ENCODE assay signal across 19 mouse cellular contexts in the genomic region with DNA sequence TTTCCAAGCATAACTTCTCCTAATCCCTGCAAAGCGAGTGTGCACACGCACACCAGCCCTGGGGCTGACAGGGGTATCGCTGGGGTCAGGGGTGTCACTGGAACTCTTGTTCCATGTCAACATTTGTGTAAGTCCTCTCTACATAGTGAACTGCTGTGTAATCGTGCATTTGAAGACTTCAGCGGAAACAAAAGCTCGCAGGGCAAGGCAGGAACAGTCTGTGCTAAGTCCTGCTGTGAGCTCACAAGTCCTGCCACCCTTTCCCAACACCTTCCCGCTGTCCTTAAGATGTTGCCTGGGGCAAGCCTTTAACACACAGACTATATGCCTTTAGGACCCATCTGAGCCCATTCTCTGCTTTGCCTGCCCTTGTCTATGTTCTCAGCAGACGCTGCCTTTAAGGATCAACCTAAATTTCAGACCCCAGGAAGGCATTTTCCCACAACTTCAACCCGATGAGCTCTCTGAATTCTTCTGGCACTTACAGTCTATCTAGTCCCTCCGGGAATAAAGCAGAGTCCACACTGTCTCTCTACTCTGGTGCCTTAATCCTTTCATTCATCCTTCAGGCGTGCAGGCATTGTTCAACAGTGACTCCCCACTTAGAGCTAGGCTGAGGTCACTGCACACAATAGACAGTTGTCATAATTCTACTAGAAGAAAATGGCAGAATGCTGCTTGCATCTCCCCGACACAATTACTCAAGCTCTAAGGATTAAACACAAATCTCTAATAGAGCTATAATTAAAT.
DNase-seq lines count a peak whose midpoint lies in the region; ATAC-seq and TF ChIP-seq lines count a peak whose summit lies in the region.
"Had no signal": no experiment of that assay in that cellular context is flagged by ENCODE, and none has a peak within 500 bp of the region (broad histone marks: within the 10 kb centered on the region; RNA-seq: fewer than 3 reads in every experiment).

No protein-coding gene starts in this region.

- no peak for TF ChIP-seq POLR2A in lung, adult 2 months (IDR thresholded peaks at IDR 0.05; ENCODE audit: borderline replicate concordance, extremely low read depth, low read depth, low read length)

- peak; percentile 74 for ATAC-seq in lung, postnatal 0 days
- ATAC-seq in hindbrain, embryonic 15.5 days (ENCODE audit: low FRiP score, low read depth) = no peak
- no peak for ATAC-seq in midbrain, postnatal 0 days (ENCODE audit: low FRiP score)
- ATAC-seq: Patski had no signal

- H3K9me3 ChIP-seq in lung, postnatal 0 days (ENCODE audit: low read length) = no peaks in the 10 kb centered on the region
- no peaks in the 10 kb centered on the region for H3K9me3 ChIP-seq in forebrain, embryonic 10.5 days
- no peaks in the 10 kb centered on the region for H3K9me3 ChIP-seq in hindbrain, embryonic 15.5 days
- H3K9me3 ChIP-seq in midbrain, postnatal 0 days (ENCODE audit: low read length) = no peaks in the 10 kb centered on the region

- 49% methylated on average over 12 of the region's 12 CpGs for WGBS in lung, postnatal 0 days
- 69% methylated on average over 12 of the region's 12 CpGs for WGBS in lung, adult 2 months
- 17% methylated on average over 12 of the region's 12 CpGs for WGBS in forebrain, embryonic 10.5 days
- WGBS in hindbrain, embryonic 15.5 days = 27% methylated on average over 12 of the region's 12 CpGs
- WGBS in midbrain, postnatal 0 days = 20% methylated on average over 12 of the region's 12 CpGs

- H3K9ac ChIP-seq in lung, postnatal 0 days (replicated peaks; ENCODE audit: low read depth) = no peak overlapping the region
- no peak overlapping the region for H3K9ac ChIP-seq in hindbrain, embryonic 15.5 days
- 0 out of 2 replicates have a peak overlapping the region, but pooled peaks have one; percentile 4 for H3K9ac ChIP-seq in midbrain, postnatal 0 days (replicated peaks; ENCODE audit: low read length, poor library complexity, severe bottlenecking)
- H3K9ac ChIP-seq: liver, embryonic 14.5 days had no signal

- H3K36me3 ChIP-seq in lung, postnatal 0 days (ENCODE audit: insufficient read depth, low read length) = no peaks in the 10 kb centered on the region
- no peaks in the 10 kb centered on the region; the same call in 1 of the 2 replicates for H3K36me3 ChIP-seq in forebrain, embryonic 10.5 days (replicated peaks)
- no peaks in the 10 kb centered on the region for H3K36me3 ChIP-seq in hindbrain, embryonic 15.5 days
- H3K36me3 ChIP-seq in midbrain, postnatal 0 days (ENCODE audit: insufficient read depth, low read length) = no peaks in the 10 kb centered on the region

- H3K27ac ChIP-seq in lung, postnatal 0 days (ENCODE audit: low read length) = no peak overlapping the region
- H3K27ac ChIP-seq in forebrain, embryonic 10.5 days = peak overlapping the region; percentile 57
- H3K27ac ChIP-seq in hindbrain, embryonic 15.5 days (replicated peaks) = 0 out of 2 replicates have a peak overlapping the region, but pooled peaks have one; percentile 5
- no peak overlapping the region for H3K27ac ChIP-seq in midbrain, postnatal 0 days (ENCODE audit: low read depth, low read length)
- H3K27ac ChIP-seq: heart, adult 2 months; layer of hippocampus, adult 2 months; liver, embryonic 14.5 days; macrophage had no signal

- H3K4me1 ChIP-seq in lung, postnatal 0 days (ENCODE audit: insufficient read depth, low read depth, low read length) = no peaks in the 10 kb centered on the region
- H3K4me1 ChIP-seq in lung, adult 2 months (ENCODE audit: control insufficient read depth, insufficient read depth, low read length) = 0 out of 2 replicates have a peak, but pooled peaks cover 2% of the 10 kb centered on the region
- peaks cover 68% of the 10 kb centered on the region for H3K4me1 ChIP-seq in forebrain, embryonic 10.5 days
- H3K4me1 ChIP-seq in hindbrain, embryonic 15.5 days (replicated peaks) = peaks cover 39% of the 10 kb centered on the region
- peaks cover 8% of the 10 kb centered on the region; the same call in 1 of the 2 replicates for H3K4me1 ChIP-seq in midbrain, postnatal 0 days (ENCODE audit: insufficient read depth, low read length)

- no peaks in the 10 kb centered on the region for H3K27me3 ChIP-seq in lung, postnatal 0 days (replicated peaks; ENCODE audit: insufficient read depth, low read length)
- H3K27me3 ChIP-seq in forebrain, embryonic 10.5 days (ENCODE audit: poor library complexity, severe bottlenecking) = no peaks in the 10 kb centered on the region
- no peaks in the 10 kb centered on the region for H3K27me3 ChIP-seq in hindbrain, embryonic 15.5 days
- no peaks in the 10 kb centered on the region for H3K27me3 ChIP-seq in midbrain, postnatal 0 days (ENCODE audit: insufficient read depth, low read length)
- H3K27me3 ChIP-seq: Patski had no signal

- TF ChIP-seq CTCF in lung, postnatal 0 days (IDR thresholded peaks at IDR 0.05) = no peak
- no peak for TF ChIP-seq CTCF in lung, adult 2 months (IDR thresholded peaks at IDR 0.05; ENCODE audit: insufficient read depth, low read length)
- TF ChIP-seq CTCF in midbrain, postnatal 0 days (IDR thresholded peaks at IDR 0.05) = no peak

- peak; percentile 53 for DNase-seq in lung, postnatal 0 days (ENCODE audit: low spot score)
- DNase-seq in lung, adult 2 months = no peak
- no peak for DNase-seq in forebrain, embryonic 10.5 days (ENCODE audit: extremely low spot score, low spot score)
- DNase-seq in midbrain, postnatal 0 days (ENCODE audit: low spot score) = no peak
- DNase-seq in adipocyte (ENCODE audit: low spot score) (no peak), liver (no peak)
- no peak for DNase-seq in layer of hippocampus, adult 9-10 months (ENCODE audit: low spot score)
- DNase-seq: adrenal gland, postnatal 14 days; cerebellum, postnatal 14 days; heart, adult 2 months; heart, postnatal 36 days; kidney, adult 9 months; right cerebral cortex, adult 18-20 months; thymus, postnatal 4 days had no signal

- TF ChIP-seq EP300 in lung, postnatal 0 days (IDR thresholded peaks at IDR 0.05) = peak; percentile 61

- H3K4me3 ChIP-seq in lung, postnatal 0 days (ENCODE audit: low read depth, low read length) = no peak overlapping the region
- no peak overlapping the region for H3K4me3 ChIP-seq in lung, adult 2 months (replicated peaks; ENCODE audit: extremely low read depth, low read depth, low read length)
- no peak overlapping the region for H3K4me3 ChIP-seq in forebrain, embryonic 10.5 days
- no peak overlapping the region for H3K4me3 ChIP-seq in hindbrain, embryonic 15.5 days
- H3K4me3 ChIP-seq in midbrain, postnatal 0 days (ENCODE audit: low read depth, low read length) = no peak overlapping the region
- H3K4me3 ChIP-seq: heart, adult 2 months; layer of hippocampus, adult 2 months had no signal

- H3K4me2 ChIP-seq in lung, postnatal 0 days (replicated peaks; ENCODE audit: low read depth, low read length) = no peak overlapping the region
- no peak overlapping the region for H3K4me2 ChIP-seq in hindbrain, embryonic 15.5 days
- H3K4me2 ChIP-seq in midbrain, postnatal 0 days (ENCODE audit: low read depth, low read length, poor library complexity, severe bottlenecking) = no peak overlapping the region

Comparison
In these comparisons a context has a peak if more than half of its experiments do, and no peak if none do; other contexts are left out.
1. H3K27ac ChIP-seq: peak in forebrain, embryonic 10.5 days (single experiment) and hindbrain, embryonic 15.5 days (single experiment); none in lung, postnatal 0 days (single experiment) and midbrain, postnatal 0 days (single experiment).